Mouse (Mus musculus) lung, postnatal 36 days (tissue): ENCODE results near the gene Il1rap.

Source experiments
- DNase-seq: peaks from one replicate; pipeline ENCODE4 v3.0.0; 2022; ENCODE audit warnings: mixed read lengths

The Il1rap gene

DNA sequence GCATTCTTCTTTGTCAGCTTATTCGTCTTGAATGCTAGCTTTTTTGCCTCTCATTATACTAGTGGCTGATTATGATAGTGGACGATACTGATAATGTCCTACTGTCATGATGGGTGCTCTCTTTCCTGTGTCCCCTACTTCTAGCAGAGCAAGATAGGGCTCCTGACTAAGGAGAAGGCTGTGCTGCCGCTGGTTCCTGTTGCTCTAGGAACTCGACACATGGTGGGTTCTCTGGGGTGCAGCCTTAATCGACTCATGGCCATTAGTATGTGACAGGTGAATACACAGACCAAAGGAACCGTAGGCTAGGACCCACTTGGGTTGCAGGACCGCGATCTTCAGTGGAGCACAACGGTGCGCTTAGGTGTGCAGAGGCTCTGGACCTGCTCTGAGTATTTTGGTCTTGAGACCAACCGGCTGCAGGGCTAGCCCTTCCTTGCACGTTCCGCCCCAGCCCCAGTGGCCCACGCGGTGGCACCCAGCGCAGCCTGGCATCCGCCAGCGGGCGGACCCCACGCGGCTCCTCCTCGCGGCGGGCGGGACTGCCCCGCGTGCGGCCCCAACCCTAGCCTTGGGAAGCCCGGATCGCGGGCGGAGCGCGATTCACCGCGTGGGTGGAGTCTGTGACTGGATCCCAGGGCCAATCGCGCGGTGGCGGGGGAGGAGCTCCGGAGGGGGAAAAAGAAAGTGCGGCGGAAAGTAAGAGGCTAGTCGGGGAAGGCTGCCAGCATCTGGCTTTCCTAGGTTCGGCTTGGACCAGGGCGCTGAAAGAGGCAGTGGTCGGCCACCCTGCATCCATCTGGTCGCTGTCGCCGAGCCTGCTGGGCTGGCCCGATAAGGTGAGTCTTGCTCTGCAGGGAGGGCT, at the start of gene Il1rap:
TSS of gene Il1rap (plus strand) at position 657 of the 865 bp plus-strand sequence.
- DNase-seq, result peak; percentile 98

DNA sequence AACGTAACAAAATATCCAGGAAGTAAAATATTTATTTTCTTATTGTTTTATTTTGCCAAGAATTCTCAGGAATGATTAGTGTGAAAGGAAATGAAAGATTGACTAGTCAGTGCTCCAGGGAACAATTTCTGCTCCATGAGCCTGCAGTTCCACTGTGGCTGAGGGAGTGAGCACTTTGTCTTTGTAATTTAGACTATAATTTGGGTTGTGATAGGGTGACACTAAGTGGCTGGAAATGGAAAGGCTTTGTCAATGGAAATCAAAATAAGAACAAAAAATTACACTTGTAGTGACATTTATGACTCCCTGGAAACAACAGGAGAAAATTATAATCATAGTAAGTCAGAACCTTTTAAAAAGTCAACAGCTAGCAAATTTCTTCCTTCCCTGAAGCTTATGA, 49.2 kb upstream of the Il1rap start:
- no peak for DNase-seq

DNA sequence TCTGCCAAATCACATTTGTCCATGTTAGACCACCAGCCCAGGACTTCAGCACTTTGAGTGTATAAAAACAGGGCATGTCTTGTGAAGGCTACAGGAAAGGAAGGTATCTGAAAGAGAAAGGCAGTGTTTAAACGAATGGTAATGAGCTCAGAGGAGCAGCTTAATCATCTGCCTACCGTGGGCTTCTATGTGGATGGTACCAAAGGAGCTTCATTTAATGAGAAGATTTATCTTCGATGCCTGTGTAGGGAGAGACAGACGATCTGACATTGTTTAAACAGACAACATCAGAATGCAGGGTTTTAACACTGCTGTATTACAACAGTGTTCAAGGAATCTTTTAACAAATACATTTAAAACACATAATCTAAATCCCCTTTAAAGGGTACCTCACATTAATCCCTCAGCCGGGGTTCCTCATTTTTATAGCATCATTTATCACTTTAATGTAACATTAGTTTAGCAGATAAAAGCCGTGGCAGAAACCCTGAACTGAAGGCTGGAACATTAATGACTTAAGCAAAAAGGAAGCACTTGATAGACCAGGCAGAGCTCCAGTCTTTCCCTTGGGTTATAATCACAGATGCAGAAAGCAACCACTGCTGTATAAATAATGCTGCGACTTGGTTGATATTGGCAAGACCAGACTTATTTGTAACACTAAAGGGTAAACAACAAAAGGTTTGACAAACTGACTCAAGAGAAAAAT, 35.2 kb upstream of the Il1rap start:
- no peak for DNase-seq

DNA sequence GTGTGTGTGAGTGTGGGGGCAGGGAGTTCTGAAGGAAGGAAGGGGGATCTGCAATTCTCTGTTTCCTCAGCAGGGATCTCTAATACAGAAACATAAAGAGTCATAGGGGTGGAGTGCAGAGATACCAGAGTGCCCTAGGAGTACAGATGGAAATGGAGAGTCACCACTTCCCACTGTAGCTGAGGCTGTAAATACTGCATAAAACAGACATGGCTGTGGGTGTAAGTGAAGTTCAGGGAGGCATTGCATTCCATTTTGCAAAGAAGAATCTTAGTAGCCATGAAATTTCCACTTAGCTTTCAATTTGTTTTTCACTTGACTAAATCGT, 34.7 kb upstream of the Il1rap start:
- DNase-seq, result no peak

DNA sequence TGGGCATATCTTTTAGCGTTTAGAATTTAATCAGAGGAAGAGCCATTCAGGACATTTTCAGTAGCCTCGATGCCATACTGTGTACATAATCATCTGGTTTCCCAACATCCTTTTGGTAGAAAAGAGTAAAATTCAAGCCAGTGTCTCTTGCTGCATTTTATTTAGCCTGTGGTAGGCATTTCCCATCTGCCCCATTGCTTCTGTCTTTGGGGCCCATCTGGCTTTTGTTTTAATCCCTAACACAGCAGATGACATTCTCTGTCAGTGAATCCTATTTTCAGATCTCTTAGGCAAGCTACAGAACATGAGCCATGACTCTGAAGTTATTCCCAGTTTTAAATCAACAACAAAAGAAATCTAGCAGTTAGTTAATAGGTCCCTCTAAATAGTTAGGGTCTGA, 32.3 kb upstream of the Il1rap start:
- no peak for DNase-seq

DNA sequence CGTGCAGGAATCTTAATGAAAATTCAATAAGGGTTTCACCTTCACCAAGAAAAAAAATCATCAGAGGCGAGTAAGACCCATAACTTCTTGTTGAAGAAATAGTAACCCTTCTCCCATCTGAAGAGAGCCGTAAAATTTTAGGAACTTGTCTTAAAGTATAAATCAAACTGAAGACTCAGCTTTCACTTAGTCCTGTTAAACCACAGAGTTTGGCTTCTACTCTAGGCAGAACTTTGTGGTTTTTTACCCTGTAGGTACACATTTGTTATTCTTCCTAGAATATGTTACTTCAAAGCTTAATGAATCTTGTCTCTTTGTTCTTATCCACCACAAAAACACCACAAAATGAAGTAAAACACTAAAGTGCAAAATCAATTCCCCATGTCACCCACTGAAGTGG, 29.3 kb upstream of the Il1rap start:
- no peak for DNase-seq

DNA sequence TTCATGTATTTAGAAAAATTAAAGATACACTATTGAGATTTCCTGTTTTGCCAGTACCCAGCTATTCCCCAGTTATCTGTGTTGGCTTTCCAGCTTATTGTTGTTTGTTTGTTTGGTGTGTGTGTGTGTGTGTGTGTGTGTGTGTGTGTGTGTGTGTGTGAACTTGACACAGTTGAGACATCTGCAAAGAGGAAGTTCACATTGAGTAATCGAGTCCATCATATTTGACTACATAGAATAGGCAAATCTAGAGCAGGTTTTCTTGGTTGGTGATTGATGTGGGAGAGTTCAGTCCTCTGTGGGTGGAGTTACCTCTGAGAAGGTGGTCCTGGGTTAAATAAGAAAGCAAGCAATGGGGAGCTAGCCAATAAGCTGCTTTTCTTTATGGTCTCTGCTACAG, 22.7 kb upstream of the Il1rap start:
- DNase-seq, result no peak

DNA sequence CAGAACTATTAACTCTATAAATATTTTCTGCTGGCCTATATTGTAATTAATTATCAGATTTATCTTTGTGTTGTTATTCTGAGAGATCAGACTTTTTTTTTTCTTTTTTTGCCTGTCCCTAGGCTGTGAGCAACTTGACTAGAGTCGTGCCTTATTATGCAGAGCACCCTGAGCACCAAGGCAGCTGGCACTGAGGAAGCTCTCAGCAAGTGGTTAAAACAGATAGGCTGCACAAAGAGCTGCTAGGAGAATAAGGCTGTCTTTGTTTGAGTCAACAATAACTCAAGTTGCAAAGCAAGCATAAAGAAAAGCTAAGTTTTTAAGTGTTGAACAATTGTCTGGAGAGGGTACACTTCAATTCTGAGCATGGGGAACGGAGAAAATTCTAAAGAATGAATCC, 19.8 kb upstream of the Il1rap start:
- no peak for DNase-seq

DNA sequence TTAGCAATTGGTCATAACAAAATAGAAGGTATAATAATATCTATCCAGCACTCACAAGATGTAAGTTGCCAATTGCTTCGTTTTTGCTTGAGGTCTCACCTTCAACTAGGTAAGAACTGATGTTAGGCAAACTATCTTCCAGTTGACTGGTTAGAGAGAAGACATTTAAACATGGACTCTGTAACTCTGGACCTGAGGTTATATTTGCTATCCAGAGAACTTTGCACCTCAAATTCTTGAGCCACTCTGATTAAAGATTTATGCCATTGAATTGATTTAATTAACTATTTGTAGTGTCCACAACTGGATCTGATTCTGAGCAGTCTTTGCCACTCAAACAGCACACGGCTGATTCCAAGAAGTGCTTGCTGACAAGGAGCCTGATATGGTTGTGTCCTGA, 18.7 kb upstream of the Il1rap start:
- DNase-seq, result no peak

DNA sequence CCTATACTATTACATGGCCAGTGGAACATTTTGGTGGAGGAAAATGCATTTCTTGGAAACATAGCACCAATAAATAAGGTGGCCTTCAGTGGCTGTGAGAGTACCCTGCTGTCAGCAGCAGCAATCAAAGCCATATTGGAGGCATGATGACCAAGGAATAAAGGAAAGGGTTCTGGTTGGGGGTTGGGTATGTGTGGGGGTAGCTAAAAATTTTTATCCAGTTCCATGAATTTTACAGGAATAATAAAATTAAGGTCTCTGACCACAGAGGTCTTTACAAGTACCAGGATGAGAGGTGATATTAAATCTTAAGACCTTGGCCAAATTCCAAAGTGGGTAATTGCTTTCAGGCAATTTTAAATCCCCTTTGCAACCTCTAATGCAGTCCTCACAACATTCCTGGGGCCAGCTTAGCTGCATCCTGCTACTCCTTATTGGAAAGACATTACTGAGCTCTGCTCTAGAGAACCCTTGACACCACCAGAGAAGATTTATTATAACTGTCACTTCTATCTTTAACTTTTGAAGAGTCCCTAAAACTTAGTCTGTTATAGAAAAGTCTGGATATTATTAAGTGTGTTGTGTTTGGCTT, 12.0 kb upstream of the Il1rap start:
- DNase-seq, result no peak

DNA sequence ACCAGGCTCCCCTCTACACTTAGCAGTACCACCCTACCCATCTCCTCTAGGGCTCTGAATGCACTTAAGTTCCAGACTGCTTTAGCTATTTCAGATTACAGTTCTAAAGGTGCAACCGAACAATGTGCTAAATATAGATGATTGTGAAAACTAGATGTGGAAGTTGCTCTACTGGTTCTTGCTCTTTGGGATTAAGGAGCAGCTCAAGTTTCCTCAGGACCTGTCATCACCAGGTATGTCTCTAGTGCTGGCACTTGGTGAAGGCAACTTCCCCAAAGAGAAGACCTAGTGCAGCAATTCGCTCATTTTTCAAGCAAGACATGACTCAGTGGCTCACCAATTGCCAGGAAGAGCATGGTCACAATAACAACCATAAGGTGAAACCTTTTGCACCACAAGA, 9.7 kb upstream of the Il1rap start:
- no peak for DNase-seq

DNA sequence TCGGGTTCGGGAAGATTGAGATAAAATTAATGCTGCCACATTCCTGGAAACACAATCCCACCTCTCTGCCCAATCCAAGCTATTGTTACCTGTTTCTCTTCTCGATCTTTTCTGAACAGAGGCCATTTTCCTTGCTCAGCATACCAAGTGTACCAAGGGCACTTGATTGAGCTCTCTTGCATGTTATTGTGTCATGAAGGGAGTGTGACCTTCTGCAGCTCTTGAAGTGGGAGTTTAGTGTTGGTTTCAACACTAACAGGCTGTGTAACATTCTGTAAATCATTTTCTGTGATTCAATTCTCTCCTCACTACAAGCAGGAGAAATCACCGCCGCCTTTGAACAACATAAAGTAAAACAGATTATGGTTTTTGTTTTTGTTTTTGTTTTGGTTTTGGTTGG, 7.3 kb upstream of the Il1rap start:
- peak; percentile 33 for DNase-seq

DNA sequence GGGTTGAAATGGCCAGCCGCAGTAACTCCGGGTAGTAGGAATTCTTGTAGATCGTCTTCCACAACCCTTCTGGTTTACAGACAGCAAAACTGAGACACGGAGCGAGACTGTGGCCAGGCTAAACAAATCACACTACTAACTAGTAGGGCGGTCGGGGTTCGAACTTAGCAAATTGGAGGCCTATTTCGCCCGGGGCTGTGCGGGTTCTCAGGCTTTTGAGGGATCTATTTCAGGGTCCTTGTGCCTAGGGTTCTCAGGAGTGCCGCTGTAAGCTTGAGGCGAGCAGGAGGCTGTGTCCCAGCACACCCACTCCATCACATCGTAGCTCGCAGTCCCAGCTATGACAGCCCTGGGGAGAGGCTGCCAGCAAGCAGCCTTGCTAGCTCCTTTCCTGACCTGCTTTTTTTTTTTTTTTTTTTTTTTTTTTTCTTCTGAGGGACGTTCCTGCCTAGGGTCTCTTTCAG, 441 bp downstream of the Il1rap start:
- no peak for DNase-seq

DNA sequence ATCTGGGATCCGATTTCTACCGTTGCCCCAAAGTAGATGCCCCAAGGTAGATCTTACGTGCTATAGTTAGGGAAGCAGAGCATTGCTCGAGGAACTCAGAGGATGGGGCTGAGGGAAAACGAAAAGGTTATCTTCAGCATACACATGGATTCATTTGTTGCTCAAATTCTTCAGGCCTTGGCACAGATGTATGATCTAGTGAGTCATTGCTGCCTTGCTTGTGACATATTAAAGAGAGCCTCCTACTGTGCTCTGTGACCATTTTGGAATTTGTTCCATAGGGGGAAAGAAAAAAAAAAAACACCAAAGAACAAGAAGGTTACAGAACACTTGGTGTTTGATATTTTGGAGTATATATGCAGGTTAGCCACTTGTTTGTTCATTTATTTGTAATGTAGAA, 4.3 kb downstream of the Il1rap start:
- DNase-seq, result no peak

DNA sequence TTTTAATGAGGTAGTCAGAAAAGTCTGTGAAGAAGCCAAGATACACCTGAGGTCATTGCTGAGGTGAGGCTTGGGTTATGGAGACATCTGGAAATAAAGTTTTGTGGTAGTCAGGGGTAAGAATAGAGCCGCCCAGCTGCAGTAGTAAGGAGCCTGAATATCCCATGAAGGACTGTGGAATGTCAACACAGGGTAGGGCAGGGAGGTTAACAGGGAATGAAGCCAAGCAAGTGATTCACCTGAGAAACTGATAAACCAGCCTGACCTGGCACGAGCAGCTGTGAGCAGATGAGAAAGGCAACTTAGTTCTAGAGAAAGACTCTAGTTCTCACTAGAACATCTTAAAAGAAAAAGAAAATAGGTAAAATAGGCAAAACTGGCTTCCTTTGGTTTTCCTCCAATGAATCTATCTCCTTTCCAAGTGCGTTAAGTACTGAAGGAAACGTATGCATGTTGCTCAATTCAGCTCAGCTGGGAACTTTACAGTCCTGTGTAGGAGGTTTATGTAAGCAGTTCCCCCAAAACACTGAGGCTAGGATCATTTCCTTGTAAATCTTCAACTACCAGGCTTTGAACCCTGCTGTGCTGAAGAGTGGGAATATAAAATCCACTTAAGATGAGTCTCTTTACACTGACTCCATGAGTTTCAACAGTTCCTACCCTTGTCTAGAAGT, 9.5 kb downstream of the Il1rap start:
- peak; percentile 26 for DNase-seq

DNA sequence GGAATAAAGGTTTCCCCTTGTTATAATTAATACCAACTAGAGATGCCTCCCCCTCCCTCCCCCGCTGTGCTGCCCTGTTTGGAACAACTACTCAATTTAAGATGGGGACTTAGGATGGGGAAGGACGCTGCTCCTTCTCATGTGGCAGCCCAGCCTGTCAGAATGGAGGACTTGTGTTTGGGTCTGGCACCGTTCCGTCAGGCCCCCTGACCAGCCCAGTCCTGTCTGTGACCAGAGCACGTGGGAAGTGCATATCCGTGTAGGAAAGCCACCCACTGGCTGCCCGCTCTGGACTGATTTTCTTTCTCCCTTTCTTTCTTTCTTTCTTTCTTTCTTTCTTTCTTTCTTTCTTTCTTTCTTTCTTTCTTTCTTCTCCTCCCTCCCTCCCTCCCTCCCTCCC, 14.9 kb downstream of the Il1rap start:
- DNase-seq, result no peak

DNA sequence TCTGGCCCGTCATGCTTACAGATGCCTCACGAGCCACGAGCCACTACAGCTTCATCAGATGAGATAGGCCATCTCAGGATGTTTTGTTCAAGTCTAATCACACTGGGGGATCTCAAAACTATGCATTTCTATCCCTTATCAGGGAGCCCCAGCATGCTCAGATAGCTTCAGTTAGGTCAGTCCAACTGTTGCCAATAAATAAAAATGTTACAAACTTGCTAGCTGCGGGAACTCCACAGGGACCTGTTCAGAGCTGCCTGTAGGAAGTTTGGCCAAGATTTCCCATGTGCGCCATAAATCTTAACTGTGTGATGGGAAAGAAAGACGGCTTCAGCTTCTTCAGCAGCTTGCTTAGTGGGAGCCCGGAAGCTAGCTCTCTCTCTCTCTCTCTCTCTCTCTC, 15.8 kb downstream of the Il1rap start:
- DNase-seq, result peak; percentile 58

DNA sequence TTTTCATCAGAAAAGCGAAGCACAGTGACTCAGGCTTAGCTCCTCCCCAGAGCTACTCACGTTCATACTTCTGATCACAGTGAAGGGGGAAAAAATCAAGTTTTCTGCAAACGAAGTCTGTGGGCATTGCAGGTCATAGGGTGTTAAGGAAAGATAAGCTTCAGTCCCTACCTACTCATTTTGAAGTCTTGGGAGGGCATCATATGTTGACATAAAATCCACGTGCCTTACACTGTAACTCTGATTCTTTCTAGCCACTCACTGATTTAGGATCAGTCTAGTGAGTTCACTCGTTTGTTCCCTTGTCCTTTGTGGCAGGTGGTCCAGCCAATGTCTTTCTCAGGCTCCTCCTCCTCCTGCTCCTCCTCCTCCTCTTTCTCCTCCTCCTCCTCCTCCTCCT, 17.1 kb downstream of the Il1rap start:
- no peak for DNase-seq

DNA sequence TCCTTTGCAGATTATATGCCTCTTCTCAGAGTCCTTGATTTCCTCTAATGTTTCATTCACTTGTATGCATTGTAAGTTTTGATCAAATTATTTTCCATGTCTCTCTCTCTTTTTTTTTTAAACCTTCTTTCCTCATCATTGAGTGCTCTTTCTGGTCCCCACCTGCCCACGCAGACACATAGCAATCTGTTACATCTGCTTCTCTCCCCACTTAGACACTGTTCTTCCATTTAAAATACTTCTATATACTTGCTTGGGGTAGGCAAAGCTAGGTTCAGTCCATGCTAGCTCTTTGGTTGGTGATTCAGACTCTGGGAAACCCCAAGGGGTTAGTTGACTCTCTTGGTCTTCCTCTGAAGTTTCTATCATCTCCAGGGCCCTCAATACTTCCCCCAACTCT, 20.0 kb downstream of the Il1rap start:
- no peak for DNase-seq

DNA sequence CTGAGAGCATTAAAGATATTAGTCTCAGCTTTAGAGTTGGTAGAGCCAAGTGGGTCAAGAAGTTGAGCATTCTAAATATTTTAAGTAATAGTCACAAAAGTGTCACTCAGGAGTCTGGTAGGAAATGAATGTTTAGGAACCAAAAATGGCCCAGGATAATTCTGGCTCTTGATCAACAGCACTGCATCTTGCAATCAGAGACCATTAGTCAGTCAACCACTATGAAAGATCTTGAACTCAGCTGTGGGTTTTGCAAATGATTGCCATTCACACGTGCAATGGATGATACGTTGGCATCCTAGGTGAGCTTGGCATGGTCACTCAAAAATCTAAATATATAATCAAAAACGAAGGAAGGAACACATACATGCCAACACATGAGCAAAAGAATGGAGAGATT, 23.1 kb downstream of the Il1rap start:
- DNase-seq, result no peak

DNA sequence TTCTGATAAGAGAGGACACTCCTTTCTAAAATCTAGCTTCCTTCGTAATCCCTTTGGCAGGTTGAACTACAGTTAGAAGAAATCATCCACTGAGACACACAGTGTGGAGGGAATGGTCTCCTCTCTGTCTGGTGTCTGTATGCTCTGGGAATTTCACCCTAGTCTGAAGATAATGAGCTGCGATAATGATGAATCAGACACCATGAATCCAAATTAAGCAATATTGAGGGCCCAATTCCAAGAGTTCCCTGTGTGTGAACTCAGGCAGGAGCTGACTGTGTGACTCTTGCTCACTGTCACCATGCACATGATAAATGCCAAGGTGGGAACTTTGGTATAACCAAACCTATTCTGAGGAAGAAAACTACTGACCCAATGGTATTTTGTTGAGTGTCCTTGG, 26.5 kb downstream of the Il1rap start:
- DNase-seq, result no peak

DNA sequence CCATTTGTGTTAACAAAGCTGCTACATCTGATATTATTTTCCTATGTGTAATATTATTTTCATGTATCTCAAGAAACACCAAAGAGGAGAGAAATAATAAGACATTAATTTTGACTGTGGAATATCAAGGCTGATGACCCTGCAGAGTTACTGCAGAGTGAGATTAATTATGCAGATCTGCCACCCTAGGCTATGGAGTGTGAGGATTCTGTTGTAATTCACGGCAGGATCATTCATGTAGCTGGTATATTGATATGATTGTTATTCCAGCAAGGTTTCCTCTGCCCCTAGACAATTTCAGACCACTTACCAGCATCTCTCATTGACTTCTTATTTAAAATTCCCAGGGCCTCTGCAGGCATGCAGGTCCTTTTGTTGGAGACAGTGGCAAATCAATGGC, 29.0 kb downstream of the Il1rap start:
- DNase-seq, result no peak

DNA sequence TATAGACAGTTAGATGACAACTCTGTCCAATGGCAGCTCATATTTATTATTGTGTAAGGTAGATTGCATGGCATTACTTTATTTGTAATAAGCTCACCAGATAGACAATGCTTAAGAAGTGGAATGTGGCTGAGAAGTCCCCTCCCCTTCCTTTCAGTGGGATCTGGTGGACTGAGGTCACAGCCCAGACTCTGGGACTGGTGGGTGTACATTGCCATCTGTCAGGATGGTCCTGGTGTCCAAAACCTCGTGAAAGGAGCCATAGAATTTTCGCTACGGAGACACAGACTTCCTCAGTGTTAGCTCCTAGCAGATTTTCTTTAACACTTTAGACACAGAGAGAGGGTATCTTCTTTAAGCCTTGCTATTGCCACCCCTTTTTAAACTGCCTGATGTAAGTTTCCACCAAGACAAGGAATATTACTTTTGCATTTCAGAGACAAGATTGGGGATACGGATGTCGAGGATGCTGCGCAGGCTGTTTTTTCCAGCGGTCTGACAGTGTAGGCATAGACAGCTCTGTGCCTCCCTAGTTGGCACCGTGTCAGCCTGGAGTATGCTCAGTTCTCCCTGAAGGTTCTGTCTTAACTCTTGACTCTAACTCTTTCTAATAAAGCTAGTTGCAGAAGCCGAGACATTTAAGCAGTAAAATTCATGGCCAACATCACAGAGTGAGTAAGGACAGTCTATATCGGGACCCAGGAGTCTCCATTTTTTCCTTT, 31.2 kb downstream of the Il1rap start:
- DNase-seq, result no peak
